Mouse (Mus musculus) WW6 (cell line): ENCODE data around the gene Rbfox1.

Experiments
- DNase-seq: peaks from one replicate; pipeline ENCODE4 v3.0.0-alpha.2; 2013; ENCODE audit warnings: low read depth, low spot score

The Rbfox1 gene

DNA sequence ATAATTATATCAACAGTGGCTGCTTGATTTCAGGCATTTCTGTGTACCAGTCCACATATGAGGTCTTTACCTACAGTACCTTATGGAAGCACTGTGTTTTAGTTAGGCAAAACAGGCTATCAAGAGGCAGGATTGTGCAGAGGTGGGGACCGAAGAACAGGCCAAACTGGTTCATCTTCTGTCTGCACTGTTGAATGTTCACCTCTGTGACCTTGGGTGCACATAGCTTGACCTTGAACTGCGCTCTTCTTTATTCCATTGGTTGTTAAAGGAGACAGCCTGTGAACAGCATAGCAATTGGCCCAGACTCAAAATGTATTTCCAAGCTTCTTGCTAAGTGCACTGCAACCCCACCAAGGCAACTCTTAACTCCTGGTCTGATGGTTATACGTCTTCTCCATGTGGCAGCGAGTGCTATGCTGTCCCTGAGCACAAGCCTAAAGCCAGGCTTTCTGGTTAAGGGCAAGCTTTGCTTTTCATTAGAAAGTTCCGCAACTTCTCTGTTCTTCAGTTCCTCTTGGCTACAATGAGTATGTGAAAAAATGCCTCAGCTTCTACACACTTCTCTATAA lies 1196.6 kb downstream of the Rbfox1 start:
- no peak for DNase-seq

- no peak for DNase-seq
Observed at GRCm38 (mm10) chr16:7083937-7084336, 1198.8 kb downstream of the Rbfox1 start.

DNA sequence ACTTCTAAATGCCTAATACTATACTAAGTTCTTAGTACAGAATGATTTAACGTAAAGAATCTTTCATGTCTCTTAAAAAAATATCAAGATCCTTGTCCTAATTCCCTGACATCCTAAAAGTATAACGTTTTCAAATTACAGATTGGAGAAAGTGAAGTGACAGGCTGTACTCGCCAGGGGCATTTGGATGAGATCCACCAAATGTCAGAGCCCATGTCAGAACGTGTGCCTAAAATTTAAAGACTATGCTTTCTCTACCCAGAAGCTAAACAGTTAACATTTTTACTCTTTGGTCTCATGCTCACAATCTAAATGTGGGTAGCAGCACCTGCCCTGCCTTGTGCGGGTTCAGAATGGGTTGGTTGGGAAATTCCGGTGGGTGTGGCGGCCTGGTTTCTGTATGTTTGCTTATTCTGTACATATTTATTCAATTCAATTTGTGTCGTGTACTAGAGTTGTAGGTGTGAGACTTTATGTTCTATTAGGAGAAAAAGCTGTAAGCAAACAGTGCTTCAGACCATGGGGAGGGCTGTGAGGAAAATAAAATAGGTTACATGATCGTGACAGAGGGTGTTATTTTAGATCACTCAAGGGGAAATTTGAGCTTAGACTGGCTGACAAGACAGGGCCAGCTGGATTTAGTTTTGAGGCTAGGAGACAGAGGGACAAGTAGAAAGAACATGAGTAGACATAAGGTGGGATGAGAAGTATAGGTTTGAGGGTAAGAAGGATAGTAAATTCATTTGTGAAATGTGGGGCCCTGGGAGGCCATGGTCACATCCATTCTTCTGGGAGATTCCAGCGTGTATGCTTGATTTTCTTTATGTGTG lies 1203.7 kb downstream of the Rbfox1 start:
- no peak for DNase-seq

GRCm38 (mm10) chr16:7089475-7089874 lies 1204.3 kb downstream of the Rbfox1 start:
- DNase-seq, result no peak

GRCm38 (mm10) chr16:7090205-7090604 lies 1205.0 kb downstream of the Rbfox1 start:
- no peak for DNase-seq

GRCm38 (mm10) chr16:7092811-7093210 lies 1207.7 kb downstream of the Rbfox1 start:
- no peak for DNase-seq

- DNase-seq, result no peak
Observed at GRCm38 (mm10) chr16:7093686-7094085, 1208.5 kb downstream of the Rbfox1 start.

GRCm38 (mm10) chr16:7094181-7094749 lies 1209.1 kb downstream of the Rbfox1 start:
- DNase-seq, result no peak

GRCm38 (mm10) chr16:7097071-7097470 lies 1211.9 kb downstream of the Rbfox1 start:
- no peak for DNase-seq

DNA sequence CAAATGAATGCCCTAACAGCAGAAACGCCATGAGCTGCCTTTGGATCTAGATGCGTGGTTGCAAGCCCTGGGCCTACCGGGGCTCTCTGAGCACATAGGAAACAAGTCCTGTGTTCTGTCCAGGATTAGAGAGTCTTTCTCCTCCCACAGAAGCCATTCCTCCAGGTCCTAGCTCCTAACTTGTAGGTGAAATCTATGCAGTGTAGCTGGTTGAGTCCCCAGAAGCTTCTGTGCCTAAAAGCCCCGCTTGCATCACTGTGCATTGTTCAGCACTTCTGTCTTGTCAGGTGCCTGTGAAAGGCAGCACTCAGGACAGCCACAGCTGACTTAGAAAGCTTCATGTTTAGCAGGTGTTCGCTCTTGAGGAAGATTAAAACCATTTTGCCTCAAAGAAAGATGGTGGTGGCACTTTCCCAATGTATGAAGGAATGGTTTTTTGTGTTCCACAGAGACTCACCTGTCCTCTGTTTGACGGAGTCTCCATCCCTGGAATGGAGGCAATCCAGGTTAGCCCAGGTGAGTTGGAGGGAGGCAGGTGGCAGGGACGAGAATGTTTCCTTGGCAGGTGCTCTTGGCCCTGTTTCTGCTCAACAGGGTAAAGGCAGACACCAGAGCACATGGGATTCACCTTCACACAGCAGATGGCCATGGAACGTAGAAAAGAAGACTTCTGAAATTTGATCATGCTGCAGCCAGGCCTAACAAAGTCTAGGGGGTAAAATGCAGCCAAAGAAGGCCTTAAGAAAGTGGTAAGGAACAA lies 1213.0 kb downstream of the Rbfox1 start:
- no peak for DNase-seq

- DNase-seq, result no peak
Observed at GRCm38 (mm10) chr16:7099506-7100300, 1214.5 kb downstream of the Rbfox1 start.

DNA sequence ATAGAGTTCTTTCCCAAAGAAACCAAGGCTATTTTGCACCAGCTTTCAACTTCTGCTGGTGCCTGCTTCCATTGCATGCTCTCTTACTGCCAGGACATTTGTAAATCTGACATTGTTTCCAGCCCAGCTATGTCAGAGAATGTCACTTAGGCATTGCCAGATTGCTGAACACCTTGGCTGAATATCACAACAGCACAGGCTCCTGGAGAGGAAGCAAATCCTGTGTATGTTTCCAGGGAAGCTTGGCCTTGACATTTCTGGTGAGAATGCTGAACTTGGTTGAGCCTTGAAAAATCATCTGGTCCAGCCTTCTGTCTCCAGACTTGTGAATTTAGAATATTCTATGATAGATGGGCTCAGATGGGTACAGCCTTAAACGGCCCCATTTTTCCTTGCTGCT lies 1217.3 kb downstream of the Rbfox1 start:
- DNase-seq, result no peak

GRCm38 (mm10) chr16:7103301-7103700 lies 1218.1 kb downstream of the Rbfox1 start:
- DNase-seq, result no peak

DNA sequence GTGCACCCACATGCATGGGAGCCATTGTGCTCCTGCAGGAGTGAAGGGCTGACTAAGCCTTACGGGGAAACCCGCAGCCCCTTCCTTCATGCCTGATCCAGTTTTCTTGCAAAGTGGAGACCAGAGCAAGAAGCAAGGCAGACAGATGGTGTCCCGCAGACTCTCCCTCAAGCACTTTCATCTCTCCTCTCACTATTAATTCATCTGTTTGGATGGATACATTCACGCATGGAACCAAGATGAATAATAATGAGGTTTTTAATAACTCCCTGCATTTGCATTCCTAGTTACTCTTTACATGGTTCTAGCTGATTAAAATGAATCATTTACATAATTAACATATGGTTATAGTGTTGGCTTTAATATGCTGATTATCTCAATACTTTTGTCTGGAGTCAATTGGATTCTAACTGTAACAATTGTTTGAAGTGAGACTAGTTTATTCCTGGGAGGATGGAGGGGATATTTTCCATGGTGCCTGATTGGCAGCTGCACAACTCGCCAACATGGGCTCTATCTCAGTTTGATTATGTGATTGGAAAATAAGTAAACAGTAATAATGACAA lies 1221.4 kb downstream of the Rbfox1 start:
- DNase-seq, result no peak

- no peak for DNase-seq
Observed at GRCm38 (mm10) chr16:7115945-7116344, 1230.8 kb downstream of the Rbfox1 start.

GRCm38 (mm10) chr16:7129591-7129990 lies 1244.4 kb downstream of the Rbfox1 start:
- DNase-seq, result no peak

DNA sequence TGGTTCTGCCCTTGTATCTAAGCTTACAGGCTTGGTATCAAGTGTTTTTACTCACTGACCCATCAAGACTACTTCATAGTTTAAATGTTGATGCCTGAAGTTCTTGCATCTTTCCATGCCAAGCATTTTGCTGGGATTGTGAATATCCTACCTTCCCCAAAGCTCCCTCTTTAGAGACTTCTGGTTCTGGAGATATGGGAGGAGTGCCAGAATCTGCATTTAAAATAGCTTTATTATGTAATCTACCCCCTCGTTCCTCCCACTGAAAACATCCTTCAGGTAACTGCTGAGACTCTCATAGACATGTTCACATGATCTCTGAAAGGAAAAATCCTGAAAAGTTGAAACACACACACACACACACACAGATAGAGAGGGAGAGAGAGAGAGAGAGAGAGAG lies 1247.3 kb downstream of the Rbfox1 start:
- DNase-seq, result no peak

DNA sequence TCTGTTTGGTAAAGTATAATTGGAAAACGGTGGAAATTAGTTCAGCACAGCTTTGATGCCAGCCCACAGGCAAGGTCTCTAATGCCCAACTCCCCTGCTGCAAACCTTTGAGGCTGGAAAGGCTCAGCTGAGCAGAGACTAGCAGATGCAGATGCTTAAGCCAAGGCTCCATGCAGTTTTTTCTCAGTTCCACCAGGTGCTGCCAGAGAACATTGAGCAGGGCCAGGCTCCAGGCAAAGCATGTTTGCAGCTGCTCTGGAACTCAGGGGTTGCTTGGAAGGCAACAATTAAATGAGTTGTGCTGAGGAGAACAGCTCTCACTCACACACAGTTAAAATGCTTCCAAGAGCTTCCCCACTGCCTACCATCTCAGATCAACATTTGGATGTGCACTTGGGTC lies 1251.8 kb downstream of the Rbfox1 start:
- no peak for DNase-seq

- DNase-seq, result no peak
Observed at GRCm38 (mm10) chr16:7139480-7139879, 1254.3 kb downstream of the Rbfox1 start.

DNA sequence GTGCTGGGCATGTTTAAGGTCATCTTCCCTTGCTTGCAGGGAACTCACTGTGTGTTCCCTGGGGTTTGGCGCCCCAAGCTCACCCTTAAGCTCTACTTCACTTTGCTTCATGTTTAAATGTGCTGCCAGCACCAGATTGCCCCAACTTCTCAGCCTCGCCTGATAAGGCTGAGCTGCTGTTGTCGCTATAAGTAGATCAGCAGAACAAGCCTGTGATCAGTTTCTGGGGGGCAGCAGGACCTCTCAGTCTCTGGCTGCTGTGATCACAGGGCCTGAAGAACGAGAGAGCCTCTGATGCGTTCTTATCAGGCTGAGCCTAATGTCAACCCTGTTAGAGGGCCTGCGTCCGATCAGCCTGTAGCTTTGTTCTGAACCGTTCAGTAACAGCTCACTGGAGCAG lies 1255.8 kb downstream of the Rbfox1 start:
- DNase-seq, result no peak

- DNase-seq, result no peak
Observed at GRCm38 (mm10) chr16:7145505-7145904, 1260.3 kb downstream of the Rbfox1 start.
